Mouse (Mus musculus) kidney, embryonic 15.5 days (tissue): ENCODE measurements around the gene Psat1. TPM values are rescaled to one million over a fixed set of nuclear protein-coding genes. Genes with fewer than 3 reads are reported as not detected.

Experiments
- ATAC-seq: fragments of 200-750 bp; cut with Nextera tagmentation; replicated peaks from 2 replicates; pipeline ENCODE4 v1.8.0; 2017; ENCODE audit warnings: moderate TSS enrichment; ENCODE audit not compliant: low FRiP score
- H3K27ac ChIP-seq: fragments of 300-500 bp; sonication (generic); 2 replicates; pipeline ENCODE4 v1.5.1; 2015; ENCODE audit warnings: mild to moderate bottlenecking, inconsistent platforms
- H3K27me3 ChIP-seq: fragments of 300-500 bp; sonication (generic); 2 replicates; pipeline ENCODE4 v1.6.1; 2015; ENCODE audit warnings: inconsistent platforms
- H3K36me3 ChIP-seq: fragments of 300-500 bp; sonication (generic); 2 replicates; pipeline ENCODE4 v1.6.1; 2015; ENCODE audit warnings: inconsistent platforms
- H3K4me1 ChIP-seq: fragments of 300-500 bp; sonication (generic); 2 replicates; pipeline ENCODE4 v1.6.1; 2015; ENCODE audit warnings: inconsistent platforms
- H3K4me2 ChIP-seq: fragments of 300-500 bp; sonication (generic); 2 replicates; pipeline ENCODE4 v1.6.1; 2015; ENCODE audit warnings: moderate library complexity, mild to moderate bottlenecking, inconsistent platforms
- H3K4me3 ChIP-seq: fragments of 300-500 bp; sonication (generic); replicated peaks from 2 replicates; pipeline ENCODE4 v1.5.1; 2015; ENCODE audit warnings: mild to moderate bottlenecking, inconsistent platforms
- H3K9ac ChIP-seq: fragments of 300-500 bp; sonication (generic); 2 replicates; pipeline ENCODE4 v1.6.1; 2015; ENCODE audit warnings: mild to moderate bottlenecking, inconsistent platforms
- H3K9me3 ChIP-seq: fragments of 300-500 bp; sonication (generic); replicated peaks from 2 replicates; pipeline ENCODE4 v1.6.1; 2016; ENCODE audit warnings: inconsistent platforms
- WGBS: fragments of 180-500 bp; shearing (Covaris S2); methylation state at CpG from one replicate; pipeline ENCODE4 v1.1.7; 2015; ENCODE audit warnings: mixed read lengths; 5-methylcytosine and 5-hydroxymethylcytosine counted together
- polyA plus RNA-seq: library from polyadenylated mRNA; unstranded; fragments of >200 nt; fragmentation: Nextera tagmentation; extraction: Ambion mirVana; gene quantifications from 2 replicates; pipeline ENCODE4 v1.2.1, GENCODE M21; 2015

Gene Psat1
- polyA plus RNA-seq, 1 experiment from 2014 or later, result 93.5 TPM

GRCm38 (mm10) chr19:15919336-15919735, 27.8 kb downstream of the Psat1 start:
- no peak overlapping the region for H3K4me2 ChIP-seq
- no peak overlapping the region for H3K4me3 ChIP-seq
- no peak overlapping the region for H3K27ac ChIP-seq
- no peak for ATAC-seq
- no peaks in the 10 kb centered on the region for H3K9me3 ChIP-seq
- H3K4me1 ChIP-seq, result peaks cover 12% of the 10 kb centered on the region
- 92% methylated on average over 7 of the region's 7 CpGs for WGBS
- no peak overlapping the region for H3K9ac ChIP-seq
- H3K27me3 ChIP-seq, result no peaks in the 10 kb centered on the region
- H3K36me3 ChIP-seq, result peaks cover 44% of the 10 kb centered on the region

GRCm38 (mm10) chr19:15918111-15918510, 29.0 kb downstream of the Psat1 start:
- H3K4me2 ChIP-seq, result no peak overlapping the region
- H3K4me1 ChIP-seq, result peaks cover 2% of the 10 kb centered on the region
- ATAC-seq, result no peak
- H3K4me3 ChIP-seq, result no peak overlapping the region
- H3K27ac ChIP-seq, result no peak overlapping the region
- H3K27me3 ChIP-seq, result no peaks in the 10 kb centered on the region
- no peak overlapping the region for H3K9ac ChIP-seq
- H3K36me3 ChIP-seq, result peaks cover 56% of the 10 kb centered on the region
- no peaks in the 10 kb centered on the region for H3K9me3 ChIP-seq
- 91% methylated on average over 7 of the region's 7 CpGs for WGBS

DNA sequence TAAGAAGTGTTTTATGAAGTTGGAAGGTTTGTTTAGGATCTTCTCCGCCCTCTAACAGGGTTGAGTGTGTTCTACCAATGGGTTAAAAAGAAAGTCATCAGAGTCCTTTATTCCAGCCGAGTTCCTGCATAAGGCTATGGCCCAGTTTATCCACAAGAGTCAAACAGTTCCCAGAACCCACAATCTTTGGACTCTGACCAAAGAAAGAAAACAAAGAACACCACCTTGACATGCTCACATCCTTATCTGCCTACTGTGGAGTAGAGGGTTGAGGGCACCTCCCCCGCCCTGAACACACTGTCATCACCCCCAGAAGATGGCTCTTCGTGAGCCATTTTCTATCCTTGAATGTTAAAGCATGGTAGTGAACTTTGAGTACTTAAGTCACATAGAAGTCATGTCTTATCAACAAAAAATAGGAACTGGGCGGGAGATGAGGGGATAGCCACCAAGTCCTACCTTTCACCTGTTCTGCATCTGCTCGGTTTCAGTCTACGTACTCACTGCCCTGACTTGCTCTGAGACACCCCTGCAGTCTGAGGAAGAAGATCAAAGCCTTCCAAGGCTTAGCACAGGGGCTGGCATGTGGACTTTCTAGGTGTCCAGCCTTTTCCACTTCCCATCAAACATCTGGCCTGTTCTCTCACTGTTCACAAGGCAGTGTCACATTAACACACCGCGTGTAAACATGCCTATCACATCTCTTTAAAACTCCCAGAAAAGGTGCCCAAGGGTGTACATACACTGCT, 33.7 kb downstream of the Psat1 start:
- Histone ChIP-seq H3K36me3 (peaks cover 84% of the 10 kb centered on the region), H3K27me3 (no peaks in the 10 kb centered on the region), H3K4me1 (no peaks in the 10 kb centered on the region), H3K4me2 (no peak overlapping the region), H3K4me3 (no peak overlapping the region), H3K9me3 (no peaks in the 10 kb centered on the region), H3K9ac (no peak overlapping the region), H3K27ac (no peak overlapping the region)
- no peak for ATAC-seq
- WGBS, result 89% methylated on average over 9 of the region's 9 CpGs

DNA sequence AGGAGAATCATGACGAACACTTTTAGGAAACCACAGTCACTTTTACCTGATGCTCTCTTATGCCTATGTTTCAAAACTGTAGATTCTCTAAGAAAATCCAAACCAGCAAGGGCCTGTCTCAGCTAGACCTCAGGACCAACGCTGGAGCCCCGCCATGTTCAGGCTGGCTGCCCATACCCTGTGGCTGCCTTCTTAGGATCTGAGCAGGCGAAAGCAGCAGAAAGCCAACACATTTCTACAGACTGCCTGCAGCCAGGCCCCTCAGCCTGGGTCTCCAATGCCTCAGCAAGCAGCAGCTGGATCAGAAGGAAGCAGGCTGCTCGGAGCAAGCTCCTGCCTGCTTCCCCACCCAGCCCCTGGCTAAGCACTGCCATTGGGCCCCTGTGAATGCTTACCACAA, 35.7 kb downstream of the Psat1 start:
- Histone ChIP-seq H3K27ac (no peak overlapping the region), H3K27me3 (no peaks in the 10 kb centered on the region), H3K36me3 (peaks cover 87% of the 10 kb centered on the region), H3K4me1 (no peaks in the 10 kb centered on the region), H3K4me3 (no peak overlapping the region), H3K9ac (no peak overlapping the region), H3K9me3 (no peaks in the 10 kb centered on the region), H3K4me2 (no peak overlapping the region)
- 94% methylated on average over 5 of the region's 5 CpGs for WGBS
- no peak for ATAC-seq

GRCm38 (mm10) chr19:15910987-15911386, 36.1 kb downstream of the Psat1 start:
- no peak for ATAC-seq
- Histone ChIP-seq H3K9ac (no peak overlapping the region), H3K27ac (no peak overlapping the region), H3K4me2 (no peak overlapping the region), H3K9me3 (no peaks in the 10 kb centered on the region), H3K4me3 (no peak overlapping the region), H3K27me3 (no peaks in the 10 kb centered on the region), H3K36me3 (peaks cover 87% of the 10 kb centered on the region), H3K4me1 (no peaks in the 10 kb centered on the region)
- WGBS, result 73% methylated on average over 3 of the region's 3 CpGs

GRCm38 (mm10) chr19:15910488-15910887, 36.6 kb downstream of the Psat1 start:
- Histone ChIP-seq H3K4me1 (no peaks in the 10 kb centered on the region), H3K36me3 (peaks cover 90% of the 10 kb centered on the region), H3K27me3 (no peaks in the 10 kb centered on the region), H3K4me3 (no peak overlapping the region), H3K9ac (no peak overlapping the region), H3K27ac (no peak overlapping the region), H3K4me2 (no peak overlapping the region), H3K9me3 (no peaks in the 10 kb centered on the region)
- 90% methylated on average over 1 of the region's 1 CpGs for WGBS
- no peak for ATAC-seq

DNA sequence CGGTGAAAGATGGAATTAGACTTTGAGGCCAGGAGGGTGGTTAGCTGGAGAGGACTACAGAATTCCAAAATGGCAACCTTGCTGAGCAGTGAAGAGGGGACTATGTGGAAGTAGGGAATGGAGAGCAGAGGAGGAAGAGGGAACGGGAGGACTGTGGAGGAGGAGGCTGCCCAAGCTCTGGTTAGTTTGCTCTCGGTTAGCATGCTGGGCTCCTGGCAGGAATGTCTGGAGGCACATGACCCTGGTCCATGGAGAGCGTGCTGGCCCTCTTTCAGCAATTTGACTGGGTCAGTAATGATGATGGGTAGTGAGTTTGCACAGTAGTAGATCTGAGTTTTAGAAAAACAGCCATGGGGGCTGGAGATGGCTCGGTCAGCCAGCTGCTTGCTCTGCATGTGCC, 39.1 kb downstream of the Psat1 start:
- Histone ChIP-seq H3K4me1 (0 out of 2 replicates have a peak, but pooled peaks cover 5% of the 10 kb centered on the region), H3K4me2 (no peak overlapping the region), H3K27me3 (no peaks in the 10 kb centered on the region), H3K4me3 (no peak overlapping the region), H3K9ac (no peak overlapping the region), H3K36me3 (peaks cover 79% of the 10 kb centered on the region), H3K27ac (no peak overlapping the region), H3K9me3 (no peaks in the 10 kb centered on the region)
- 58% methylated on average over 5 of the region's 5 CpGs for WGBS
- ATAC-seq, result no peak

DNA sequence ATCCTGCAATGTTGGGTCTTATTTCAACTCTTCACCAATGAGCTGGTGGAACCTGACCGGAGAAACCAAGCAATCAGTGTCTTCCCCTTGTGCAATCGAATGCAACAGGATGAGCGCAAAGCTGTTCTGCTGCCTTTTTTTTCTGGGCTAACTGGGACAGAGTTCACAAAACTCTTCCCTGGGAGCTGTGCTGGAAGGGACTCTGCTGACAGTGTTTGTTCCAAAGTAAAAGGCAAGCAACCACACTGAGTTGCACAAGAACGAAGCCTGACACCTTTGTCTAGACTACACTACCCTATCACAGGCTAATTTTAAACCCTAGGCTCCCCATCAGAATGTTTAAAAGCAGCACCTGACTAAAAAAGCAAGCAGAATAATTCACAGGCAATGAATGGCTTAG, 42.4 kb downstream of the Psat1 start:
- H3K9me3 ChIP-seq, result no peaks in the 10 kb centered on the region
- no peak overlapping the region for H3K27ac ChIP-seq
- H3K4me1 ChIP-seq, result 0 out of 2 replicates have a peak, but pooled peaks cover 5% of the 10 kb centered on the region
- H3K4me2 ChIP-seq, result no peak overlapping the region
- H3K36me3 ChIP-seq, result peaks cover 50% of the 10 kb centered on the region
- ATAC-seq, result no peak
- H3K4me3 ChIP-seq, result no peak overlapping the region
- no peaks in the 10 kb centered on the region for H3K27me3 ChIP-seq
- WGBS, result 79% methylated on average over 4 of the region's 4 CpGs
- no peak overlapping the region for H3K9ac ChIP-seq

DNA sequence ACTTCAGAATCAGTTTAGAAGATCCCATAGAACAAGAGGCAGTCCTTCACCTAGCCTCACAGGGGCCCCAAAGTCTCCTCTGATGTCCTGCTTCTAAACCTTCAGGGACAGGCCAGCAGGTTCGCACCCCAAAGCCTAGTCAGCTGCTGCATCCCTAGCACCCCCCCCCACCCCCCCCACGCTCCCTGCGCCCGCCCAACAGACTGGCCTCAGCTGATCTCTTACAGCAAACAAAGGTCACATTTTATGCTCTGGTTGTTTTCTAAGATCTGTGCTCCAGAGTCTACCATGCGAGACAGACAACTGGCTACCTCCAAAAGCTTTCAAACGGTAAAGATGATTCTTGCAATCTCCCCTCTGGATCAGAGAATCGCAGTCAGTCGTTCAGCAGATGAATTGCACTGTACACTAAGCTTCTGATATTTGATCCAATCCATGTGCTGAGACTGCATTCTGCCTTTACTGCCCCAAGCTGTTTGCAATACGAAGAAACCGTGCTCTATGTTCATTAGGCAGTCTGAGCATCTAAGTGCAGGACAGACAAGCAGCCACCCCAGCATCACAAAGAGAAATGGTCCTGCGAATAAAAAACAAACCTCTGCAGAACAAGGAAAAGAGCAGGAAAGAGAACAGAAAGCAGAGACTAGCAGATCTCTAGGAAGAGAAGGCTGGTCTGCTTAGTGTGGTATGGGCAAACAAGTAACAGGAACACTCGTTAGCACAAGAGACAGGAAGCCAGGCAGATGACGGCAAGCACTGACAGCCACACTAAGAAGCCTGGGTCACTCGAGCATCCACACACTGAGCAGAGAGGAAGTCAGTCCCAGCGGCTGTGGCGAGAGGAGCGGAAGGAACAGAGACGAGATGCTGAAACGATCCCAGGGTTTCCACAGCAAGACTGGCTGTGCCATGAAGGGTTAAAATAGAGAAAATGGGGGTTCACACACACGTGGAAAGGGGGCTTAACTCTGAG, 43.3 kb downstream of the Psat1 start:
- H3K27me3 ChIP-seq, result no peaks in the 10 kb centered on the region
- H3K9me3 ChIP-seq, result no peaks in the 10 kb centered on the region
- H3K4me2 ChIP-seq, result no peak overlapping the region
- 0 out of 2 replicates have a peak, but pooled peaks cover 5% of the 10 kb centered on the region for H3K4me1 ChIP-seq
- no peak overlapping the region for H3K4me3 ChIP-seq
- WGBS, result 47% methylated on average over 20 of the region's 20 CpGs
- no peak overlapping the region for H3K9ac ChIP-seq
- ATAC-seq, result peak; percentile 43; the same call in 1 of the 2 replicates
- no peak overlapping the region for H3K27ac ChIP-seq
- H3K36me3 ChIP-seq, result peaks cover 41% of the 10 kb centered on the region

GRCm38 (mm10) chr19:15895681-15896080, 51.5 kb downstream of the Psat1 start:
- 81% methylated on average over 3 of the region's 3 CpGs for WGBS

DNA sequence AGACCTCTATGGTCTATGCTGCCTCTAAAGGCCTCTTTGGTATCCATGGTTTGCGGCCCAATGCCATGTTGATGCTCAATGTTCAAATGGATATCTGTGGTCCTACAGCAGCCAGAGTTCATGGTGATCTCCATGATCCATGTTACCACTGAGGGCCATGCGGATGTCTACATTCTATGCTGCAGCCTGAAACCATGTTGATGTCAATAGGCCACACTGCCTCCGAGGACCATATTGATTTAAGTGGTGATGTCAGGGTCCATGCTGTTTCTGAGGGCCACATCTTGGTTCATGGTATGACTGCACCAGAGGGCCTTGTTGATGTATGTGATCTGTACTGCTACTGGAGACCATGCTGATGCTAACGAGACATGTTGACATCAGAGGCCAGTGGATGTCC, 55.0 kb downstream of the Psat1 start:
- no peak overlapping the region for H3K27ac ChIP-seq
- H3K36me3 ChIP-seq, result no peaks in the 10 kb centered on the region
- no peak for ATAC-seq
- H3K4me3 ChIP-seq, result no peak overlapping the region
- H3K4me2 ChIP-seq, result no peak overlapping the region
- H3K9ac ChIP-seq, result no peak overlapping the region
- no peaks in the 10 kb centered on the region for H3K4me1 ChIP-seq
- H3K9me3 ChIP-seq, result no peaks in the 10 kb centered on the region
- no peaks in the 10 kb centered on the region for H3K27me3 ChIP-seq
- WGBS, result 94% methylated on average over 4 of the region's 4 CpGs

More at GRCm38 (mm10) chr19:15895681-15896080, 51.5 kb downstream of the Psat1 start:
- ATAC-seq, result no peak
- H3K9ac ChIP-seq, result no peak overlapping the region
- no peaks in the 10 kb centered on the region for H3K27me3 ChIP-seq
- H3K27ac ChIP-seq, result no peak overlapping the region
- no peaks in the 10 kb centered on the region for H3K36me3 ChIP-seq
- no peak overlapping the region for H3K4me2 ChIP-seq
- no peaks in the 10 kb centered on the region for H3K9me3 ChIP-seq
- H3K4me1 ChIP-seq, result no peaks in the 10 kb centered on the region
- no peak overlapping the region for H3K4me3 ChIP-seq

DNA sequence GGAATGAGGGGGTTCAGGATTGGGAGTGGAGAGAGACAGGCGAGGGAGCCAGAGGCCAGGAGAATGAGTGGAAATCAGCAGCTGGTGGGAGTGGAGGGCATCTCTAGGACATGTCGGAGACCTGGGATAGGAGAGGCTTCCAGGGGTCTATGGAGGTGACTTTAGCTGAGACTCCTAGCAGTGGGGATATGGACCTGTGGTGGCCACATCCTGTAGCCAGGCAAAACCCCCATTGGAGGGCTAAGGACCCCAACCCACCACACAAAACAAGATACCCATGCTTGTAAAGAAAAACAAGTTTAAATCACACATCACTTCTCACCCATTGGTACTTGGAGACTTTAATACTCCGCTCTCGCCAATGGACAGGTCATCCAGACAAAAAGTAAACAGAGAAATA, 58.7 kb downstream of the Psat1 start:
- H3K9me3 ChIP-seq, result no peaks in the 10 kb centered on the region
- no peaks in the 10 kb centered on the region for H3K4me1 ChIP-seq
- no peak overlapping the region for H3K27ac ChIP-seq
- H3K27me3 ChIP-seq, result no peaks in the 10 kb centered on the region
- WGBS, result 89% methylated on average over 4 of the region's 4 CpGs
- no peak for ATAC-seq
- H3K4me3 ChIP-seq, result no peak overlapping the region
- no peak overlapping the region for H3K9ac ChIP-seq
- no peaks in the 10 kb centered on the region for H3K36me3 ChIP-seq
- no peak overlapping the region for H3K4me2 ChIP-seq
